Mouse (Mus musculus): ENCODE measurements at regions not wholly inside any gene's neighbourhood (a gene's known extent, or its start where the extent isn't known, plus 50 kb on each side); places are given as distances from the start of the nearest gene placed in this dataset.

DNA sequence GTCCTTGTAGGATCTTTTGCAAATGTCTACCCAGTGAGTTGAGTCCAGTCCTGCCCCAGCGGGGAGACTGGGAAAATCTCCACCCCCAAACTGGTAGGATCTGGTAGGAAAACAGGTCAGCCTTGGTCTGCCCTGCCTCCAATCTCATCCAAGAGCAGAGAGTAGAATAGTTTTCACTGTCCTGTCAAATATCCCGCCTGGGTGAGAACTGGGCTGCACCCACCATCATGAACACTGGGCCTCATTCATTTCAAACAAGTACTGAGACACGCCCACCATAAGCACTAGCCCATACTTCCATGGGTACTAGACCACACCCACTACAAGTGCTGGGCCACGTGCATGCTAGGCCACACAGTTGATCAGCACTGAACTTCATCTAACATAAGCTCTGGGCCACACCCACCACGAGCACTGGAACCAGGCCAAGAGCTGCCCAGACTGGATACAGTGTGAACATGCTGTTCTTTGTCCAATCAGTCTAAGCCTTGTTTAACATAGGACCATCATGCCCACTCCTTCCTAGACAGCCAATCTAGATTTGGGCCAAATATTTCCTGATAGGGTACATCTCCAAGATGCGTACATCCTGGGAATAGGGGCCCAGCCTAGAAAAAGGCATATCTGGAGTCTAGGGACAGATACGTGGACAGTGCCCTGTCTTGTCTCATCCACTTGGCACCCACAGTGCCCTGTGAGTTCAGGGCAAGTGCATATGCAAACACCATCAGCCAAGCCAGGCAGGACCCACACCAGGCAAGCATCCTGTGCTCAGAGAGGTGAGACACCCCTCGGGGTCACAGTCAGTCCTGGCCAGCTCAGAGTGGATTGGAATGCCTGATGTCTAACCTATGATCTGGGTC lies 56.2 kb upstream of the Slco4a1 start:
- Histone ChIP-seq H3K9me3 (ENCODE audit: low read length) (no peaks in the 10 kb centered on the region), H3K9ac (replicated peaks; ENCODE audit: low read length, poor library complexity, severe bottlenecking) (no peak overlapping the region), H3K4me3 (ENCODE audit: low read depth, low read length) (no peak overlapping the region), H3K27me3 (ENCODE audit: insufficient read depth, low read length) (no peaks in the 10 kb centered on the region), H3K27ac (ENCODE audit: low read depth, low read length) (no peak overlapping the region), H3K36me3 (ENCODE audit: insufficient read depth, low read length) (no peaks in the 10 kb centered on the region), H3K4me2 (ENCODE audit: low read depth, low read length, poor library complexity, severe bottlenecking) (no peak overlapping the region), H3K4me1 (ENCODE audit: insufficient read depth, low read length) (no peaks in the 10 kb centered on the region)
- no peak for TF ChIP-seq CTCF (IDR thresholded peaks at IDR 0.05)
- 79% methylated on average over 8 of the region's 8 CpGs for WGBS
- DNase-seq (ENCODE audit: low spot score): peak; percentile 12
- no peak for ATAC-seq (ENCODE audit: low FRiP score)

DNA sequence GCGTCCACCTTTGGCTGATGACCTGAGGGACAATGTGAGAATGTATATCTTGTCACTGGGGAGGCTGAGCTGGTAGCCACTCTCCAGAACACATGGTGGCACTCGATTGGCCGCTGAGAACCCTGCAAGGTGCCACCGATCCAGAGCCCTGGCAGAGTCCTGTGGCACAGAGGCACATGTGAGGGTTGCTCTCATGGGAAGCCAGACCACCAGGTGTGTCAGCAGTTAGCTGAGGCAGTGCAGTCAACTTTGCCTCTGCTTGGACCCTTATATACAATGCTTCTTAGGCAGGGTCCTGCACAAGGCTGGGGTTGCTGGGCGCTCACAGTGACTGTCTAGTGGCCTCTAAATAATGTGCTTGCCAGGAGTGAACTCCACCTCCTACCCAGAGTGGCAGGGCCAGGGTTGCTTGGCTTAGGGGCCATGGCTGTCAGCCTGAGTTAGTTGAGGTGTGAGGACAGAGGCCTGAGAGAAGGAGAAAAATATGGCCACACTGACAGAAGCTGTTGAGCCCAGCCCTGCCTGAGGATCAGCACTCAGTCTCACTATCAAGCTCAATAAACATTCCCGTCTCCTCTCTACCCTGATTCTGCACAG lies 57.1 kb upstream of the Slco4a1 start:
- no peak overlapping the region for H3K4me3 ChIP-seq (ENCODE audit: low read depth, low read length)
- H3K36me3 ChIP-seq (ENCODE audit: insufficient read depth, low read length): no peaks in the 10 kb centered on the region
- no peak overlapping the region for H3K9ac ChIP-seq (replicated peaks; ENCODE audit: low read length, poor library complexity, severe bottlenecking)
- no peaks in the 10 kb centered on the region for H3K4me1 ChIP-seq (ENCODE audit: insufficient read depth, low read length)
- TF ChIP-seq CTCF (IDR thresholded peaks at IDR 0.05): no peak
- no peaks in the 10 kb centered on the region for H3K27me3 ChIP-seq (ENCODE audit: insufficient read depth, low read length)
- no peak for ATAC-seq (ENCODE audit: low FRiP score)
- no peak for DNase-seq (ENCODE audit: low spot score)
- WGBS: 86% methylated on average over 6 of the region's 6 CpGs
- no peak overlapping the region for H3K4me2 ChIP-seq (ENCODE audit: low read depth, low read length, poor library complexity, severe bottlenecking)
- no peak overlapping the region for H3K27ac ChIP-seq (ENCODE audit: low read depth, low read length)
- H3K9me3 ChIP-seq (ENCODE audit: low read length): no peaks in the 10 kb centered on the region

DNA sequence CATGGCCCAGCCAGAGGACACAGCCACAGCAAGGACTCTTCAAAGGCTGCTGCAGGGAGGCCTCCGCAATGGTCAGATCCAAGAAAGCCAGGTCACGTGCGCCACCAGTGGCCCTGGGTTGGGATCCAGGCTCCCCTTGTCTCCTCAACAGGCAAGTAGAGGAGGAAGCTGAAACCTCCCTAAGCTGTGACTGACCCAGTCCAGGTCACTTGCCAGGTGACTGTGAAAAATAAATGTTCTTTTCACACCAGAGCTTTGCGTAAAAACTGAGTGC lies 57.6 kb upstream of the Slco4a1 start:
- DNase-seq (ENCODE audit: low spot score) (no peak), ATAC-seq (ENCODE audit: low FRiP score) (no peak)
- Histone ChIP-seq H3K27ac (ENCODE audit: low read depth, low read length) (no peak overlapping the region), H3K9me3 (ENCODE audit: low read length) (no peaks in the 10 kb centered on the region), H3K4me1 (ENCODE audit: insufficient read depth, low read length) (no peaks in the 10 kb centered on the region), H3K4me3 (ENCODE audit: low read depth, low read length) (no peak overlapping the region), H3K36me3 (ENCODE audit: insufficient read depth, low read length) (no peaks in the 10 kb centered on the region), H3K27me3 (ENCODE audit: insufficient read depth, low read length) (no peaks in the 10 kb centered on the region), H3K4me2 (ENCODE audit: low read depth, low read length, poor library complexity, severe bottlenecking) (no peak overlapping the region), H3K9ac (replicated peaks; ENCODE audit: low read length, poor library complexity, severe bottlenecking) (no peak overlapping the region)
- 82% methylated on average over 4 of the region's 4 CpGs for WGBS
- TF ChIP-seq CTCF (IDR thresholded peaks at IDR 0.05): no peak

DNA sequence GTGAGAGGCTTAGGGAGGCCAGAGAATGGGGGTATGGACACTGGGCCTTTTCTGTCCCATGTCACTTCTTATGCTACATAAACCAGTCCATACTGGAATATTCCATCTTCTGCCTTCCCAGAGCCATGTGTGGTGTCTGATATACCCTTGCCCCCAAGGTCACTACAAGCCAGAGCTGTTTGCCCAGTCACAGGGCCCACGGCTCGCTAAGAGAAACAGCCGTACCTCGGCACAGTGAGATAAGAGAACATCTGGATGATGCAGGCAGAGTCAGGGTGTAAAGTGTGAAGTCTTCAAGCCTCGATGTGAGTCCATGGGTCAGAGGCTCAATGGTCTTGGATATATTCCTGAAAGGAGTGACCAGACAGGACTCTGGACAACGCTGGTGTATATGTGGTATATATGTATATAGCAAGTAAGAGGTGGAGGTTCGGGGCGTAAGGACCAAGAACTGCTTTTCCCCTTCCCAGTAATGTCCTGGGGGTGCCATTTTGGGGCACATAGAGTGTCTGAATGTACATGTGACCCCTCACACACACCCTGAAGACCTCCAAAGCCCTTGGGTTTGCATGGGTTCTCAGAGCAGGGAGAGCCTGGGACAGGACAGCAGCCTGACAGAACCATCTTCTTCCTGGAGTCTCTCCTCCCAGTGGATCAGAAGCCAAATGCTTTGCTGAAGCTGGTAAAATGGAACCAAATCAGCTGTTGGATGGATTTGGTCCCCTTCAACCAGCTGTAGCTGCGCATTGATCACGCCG lies 58.1 kb upstream of the Slco4a1 start:
- H3K27me3 ChIP-seq (ENCODE audit: insufficient read depth, low read length): no peaks in the 10 kb centered on the region
- H3K4me1 ChIP-seq (ENCODE audit: insufficient read depth, low read length): no peaks in the 10 kb centered on the region
- no peak overlapping the region for H3K4me2 ChIP-seq (ENCODE audit: low read depth, low read length, poor library complexity, severe bottlenecking)
- no peak for TF ChIP-seq CTCF (IDR thresholded peaks at IDR 0.05)
- H3K9me3 ChIP-seq (ENCODE audit: low read length): no peaks in the 10 kb centered on the region
- H3K36me3 ChIP-seq (ENCODE audit: insufficient read depth, low read length): no peaks in the 10 kb centered on the region
- DNase-seq (ENCODE audit: low spot score) (no peak), ATAC-seq (ENCODE audit: low FRiP score) (no peak)
- no peak overlapping the region for H3K9ac ChIP-seq (replicated peaks; ENCODE audit: low read length, poor library complexity, severe bottlenecking)
- H3K4me3 ChIP-seq (ENCODE audit: low read depth, low read length): no peak overlapping the region
- H3K27ac ChIP-seq (ENCODE audit: low read depth, low read length): no peak overlapping the region
- WGBS: 92% methylated on average over 11 of the region's 11 CpGs

DNA sequence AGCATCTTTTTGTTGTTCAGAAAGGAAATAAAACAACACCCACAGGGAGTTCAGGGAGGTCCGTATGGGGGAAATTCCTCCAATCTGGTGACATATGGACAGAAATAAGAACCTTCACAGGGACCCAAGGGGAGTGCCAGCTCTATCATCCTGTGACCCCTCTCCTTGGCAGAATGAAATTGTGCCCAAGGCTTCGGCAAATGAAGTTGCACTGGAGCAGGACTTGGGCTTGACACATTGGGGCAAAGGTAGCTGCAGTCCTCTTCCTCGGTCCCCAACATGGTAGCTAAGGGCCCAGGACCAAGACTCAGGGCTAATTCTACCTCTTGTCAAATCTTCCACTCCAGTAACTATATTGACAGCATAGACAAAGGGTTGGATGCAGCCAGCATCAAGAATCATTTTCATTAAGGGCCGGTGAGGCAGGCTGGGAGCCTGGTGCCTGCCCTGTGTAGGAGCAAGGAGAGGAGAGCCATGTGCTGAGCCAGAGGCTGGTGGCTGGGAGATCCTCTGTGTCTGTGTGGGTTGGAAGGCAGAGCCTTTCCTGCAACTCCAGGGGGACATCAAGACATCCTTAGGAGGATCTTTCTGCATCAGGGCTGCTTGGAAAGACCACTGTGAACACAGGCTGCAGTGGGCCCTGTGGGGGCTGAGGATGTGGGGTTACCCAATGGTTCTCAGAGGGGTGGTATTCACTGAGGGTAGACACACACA lies 59.2 kb upstream of the Slco4a1 start:
- ATAC-seq (ENCODE audit: low FRiP score): no peak
- no peak for DNase-seq (ENCODE audit: low spot score)
- no peaks in the 10 kb centered on the region for H3K27me3 ChIP-seq (ENCODE audit: insufficient read depth, low read length)
- no peaks in the 10 kb centered on the region for H3K36me3 ChIP-seq (ENCODE audit: insufficient read depth, low read length)
- H3K4me1 ChIP-seq (ENCODE audit: insufficient read depth, low read length): no peaks in the 10 kb centered on the region
- H3K9ac ChIP-seq (replicated peaks; ENCODE audit: low read length, poor library complexity, severe bottlenecking): no peak overlapping the region
- H3K27ac ChIP-seq (ENCODE audit: low read depth, low read length): no peak overlapping the region
- no peak overlapping the region for H3K4me2 ChIP-seq (ENCODE audit: low read depth, low read length, poor library complexity, severe bottlenecking)
- TF ChIP-seq CTCF (IDR thresholded peaks at IDR 0.05): no peak
- no peaks in the 10 kb centered on the region for H3K9me3 ChIP-seq (ENCODE audit: low read length)
- WGBS: 77% methylated on average over 4 of the region's 4 CpGs
- no peak overlapping the region for H3K4me3 ChIP-seq (ENCODE audit: low read depth, low read length)
